Mouse (Mus musculus): ENCODE results near the gene Birc6. TPM values are rescaled to one million over a fixed set of nuclear protein-coding genes. Genes with fewer than 3 reads are reported as not detected.

Gene Birc6
- polyA plus RNA-seq, 1 experiment from 2014 or later = 57.4 TPM

DNA sequence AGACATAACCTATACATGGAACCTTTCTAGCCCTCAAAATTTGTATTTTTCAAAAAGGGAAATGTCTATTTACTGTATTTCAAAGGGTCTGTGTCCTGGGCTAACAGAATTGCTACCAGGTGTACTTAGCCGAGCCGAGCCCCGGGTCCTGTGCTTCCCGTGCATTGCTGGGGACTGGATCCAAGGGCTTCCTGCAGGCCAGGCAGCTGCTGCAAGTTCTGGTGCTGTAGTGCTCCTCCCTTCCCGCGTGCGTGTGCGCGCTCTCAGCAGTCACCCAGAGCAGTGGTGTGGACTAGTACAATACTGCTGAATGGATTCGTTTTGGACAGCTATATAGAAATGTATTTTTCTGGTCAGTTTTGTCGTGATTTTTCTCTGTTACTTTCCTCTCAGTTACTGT is 31.8 kb downstream of the Birc6 start:
- ATAC-seq (no peak), DNase-seq (ENCODE audit: low read depth, low spot score) (no peak)
- no peak for TF ChIP-seq CTCF (IDR thresholded peaks at IDR 0.05)
- ChIA-PET CTCF (no interaction called here), POLR2A (no interaction called here)
- H3K27me3 ChIP-seq = no peaks in the 10 kb centered on the region
- in situ Hi-C loops (cut with MboI; ENCODE audit: low pct_unique_long_range_greater_than_20kb) = no loop called here

DNA sequence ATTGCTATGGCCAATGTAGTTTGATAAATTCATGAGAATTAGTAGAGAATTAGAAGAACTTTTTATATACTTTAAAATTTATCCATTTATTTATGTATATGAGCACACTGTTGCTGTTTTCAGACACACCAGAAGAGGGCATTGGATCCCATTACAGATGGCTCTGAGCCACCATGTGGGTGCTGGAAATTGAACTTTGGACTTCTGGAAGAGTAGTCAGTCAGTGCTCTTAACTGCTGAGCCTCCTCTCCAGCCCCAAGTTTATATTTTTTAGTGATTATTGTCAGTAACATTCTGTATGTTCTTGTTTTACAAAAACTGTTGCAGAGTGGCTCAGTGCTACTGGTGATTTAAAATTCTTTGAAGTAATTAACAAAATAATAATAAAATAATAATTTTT is 36.1 kb downstream of the Birc6 start:
- peak; percentile 24 for TF ChIP-seq CTCF (IDR thresholded peaks at IDR 0.05)
- in situ Hi-C loops (cut with MboI; ENCODE audit: low pct_unique_long_range_greater_than_20kb) = no loop called here
- ChIA-PET CTCF (interaction anchor here (1.1 to 1.4 kb wide), 2 partner anchors 14 to 18 kb away, joined by 3 read pairs; no protein-coding TSS in a partner anchor), POLR2A (interaction anchor here (1.2 kb wide), 1 partner anchor 35 kb away, joined by 7 read pairs; no protein-coding TSS in a partner anchor)
- no peaks in the 10 kb centered on the region for H3K27me3 ChIP-seq
- DNase-seq (ENCODE audit: low read depth, low spot score) (no peak), ATAC-seq (no peak)

DNA sequence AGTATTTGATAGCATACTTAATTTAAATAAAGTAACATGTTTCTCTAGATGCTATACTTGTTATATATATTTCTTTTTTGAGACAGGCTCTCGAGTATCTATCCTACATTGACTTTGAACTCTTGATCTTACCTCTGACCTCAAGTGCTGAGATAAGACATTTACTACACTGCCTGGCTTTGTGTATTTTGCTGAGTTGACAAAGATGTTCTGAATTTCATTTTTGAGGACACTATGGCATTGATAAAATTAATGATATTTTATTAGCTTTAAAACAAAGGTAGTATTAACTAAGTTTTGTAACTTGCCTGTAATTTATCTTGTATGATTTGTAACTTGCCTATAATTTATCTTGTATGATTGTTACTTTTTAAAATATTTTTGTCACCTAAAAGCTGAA is 41.1 kb downstream of the Birc6 start:
- ChIA-PET POLR2A (no interaction called here), CTCF (no interaction called here)
- DNase-seq (ENCODE audit: low read depth, low spot score) = no peak
- no peak for ATAC-seq
- no peaks in the 10 kb centered on the region for H3K27me3 ChIP-seq
- in situ Hi-C loops (cut with MboI; ENCODE audit: low pct_unique_long_range_greater_than_20kb) = no loop called here
- TF ChIP-seq CTCF (IDR thresholded peaks at IDR 0.05) = no peak

DNA sequence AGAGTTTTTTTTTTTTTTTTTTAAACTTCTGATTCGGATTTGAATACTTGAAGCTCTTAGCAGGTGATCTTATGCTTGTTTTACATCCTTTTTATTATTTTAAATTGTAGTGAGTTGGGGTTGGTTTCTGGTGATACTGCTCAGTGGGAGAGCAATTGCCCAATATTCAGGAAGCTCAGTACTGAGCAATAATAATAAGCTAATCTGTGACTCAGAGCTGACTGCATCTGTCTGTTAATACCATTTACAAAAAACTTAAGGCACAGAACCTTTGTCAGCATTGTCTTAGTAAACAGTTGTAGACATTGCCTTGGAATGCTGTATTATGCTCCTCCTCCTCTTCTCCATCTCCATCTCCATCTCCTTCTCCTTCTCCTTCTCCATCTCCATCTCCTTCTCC is 42.5 kb downstream of the Birc6 start:
- TF ChIP-seq CTCF (IDR thresholded peaks at IDR 0.05) = no peak
- ChIA-PET CTCF (no interaction called here), POLR2A (interaction anchor here (1.1 kb wide), 1 partner anchor 14 kb away, joined by 3 read pairs; no protein-coding TSS in a partner anchor)
- DNase-seq (ENCODE audit: low read depth, low spot score) (peak; percentile 38), ATAC-seq (peak; percentile 78)
- in situ Hi-C loops (cut with MboI; ENCODE audit: low pct_unique_long_range_greater_than_20kb) = no loop called here
- no peaks in the 10 kb centered on the region for H3K27me3 ChIP-seq

DNA sequence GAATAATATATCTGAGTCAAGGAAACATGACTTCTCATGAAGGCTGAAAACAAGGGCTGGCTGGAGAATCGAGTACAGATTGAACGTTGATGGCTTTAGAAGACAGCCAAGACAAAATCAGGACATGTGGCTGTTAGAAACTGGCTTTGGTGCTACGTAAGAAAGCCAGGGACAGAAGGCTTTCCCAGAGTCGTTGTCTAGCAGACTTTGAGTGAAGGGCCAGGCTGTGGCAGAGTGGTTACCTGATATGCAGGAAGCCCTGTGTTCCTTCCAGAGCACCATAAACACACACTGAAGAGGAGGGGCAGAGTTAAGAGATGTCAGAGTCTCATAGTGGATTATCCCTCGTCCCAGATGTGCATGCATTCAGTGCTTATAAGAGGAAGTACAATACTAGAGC is 49.1 kb downstream of the Birc6 start:
- no peak for ATAC-seq
- POLR2A ChIA-PET = no interaction called here
- CTCF ChIA-PET = no interaction called here
- no peak for TF ChIP-seq CTCF (IDR thresholded peaks at IDR 0.05)
- in situ Hi-C loops (cut with MboI; ENCODE audit: low pct_unique_long_range_greater_than_20kb) = no loop called here
- DNase-seq (ENCODE audit: low read depth, low spot score) = no peak
- no peaks in the 10 kb centered on the region for H3K27me3 ChIP-seq

DNA sequence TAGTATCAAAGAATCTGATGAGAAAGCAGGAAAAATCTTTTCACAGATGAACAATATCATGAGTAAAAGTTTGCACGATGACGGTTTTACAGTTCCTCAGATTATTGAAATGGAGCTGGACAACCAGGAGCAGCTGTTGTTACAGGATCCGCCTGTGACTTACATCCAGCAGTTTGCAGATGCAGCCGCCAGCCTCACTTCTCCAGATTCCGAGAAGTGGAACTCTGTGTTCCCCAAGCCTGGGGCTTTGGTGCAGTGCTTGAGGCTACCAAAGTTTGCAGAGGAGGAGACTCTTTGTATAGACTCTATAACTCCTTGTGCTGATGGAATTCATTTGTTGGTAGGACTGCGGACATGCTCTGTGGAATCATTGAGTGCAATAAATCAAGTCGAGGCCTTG is 51.5 kb downstream of the Birc6 start:
- ChIA-PET POLR2A (no interaction called here), CTCF (no interaction called here)
- TF ChIP-seq CTCF (IDR thresholded peaks at IDR 0.05) = no peak
- ATAC-seq (no peak), DNase-seq (ENCODE audit: low read depth, low spot score) (no peak)
- H3K27me3 ChIP-seq = no peaks in the 10 kb centered on the region
- in situ Hi-C loops (cut with MboI; ENCODE audit: low pct_unique_long_range_greater_than_20kb) = no loop called here

DNA sequence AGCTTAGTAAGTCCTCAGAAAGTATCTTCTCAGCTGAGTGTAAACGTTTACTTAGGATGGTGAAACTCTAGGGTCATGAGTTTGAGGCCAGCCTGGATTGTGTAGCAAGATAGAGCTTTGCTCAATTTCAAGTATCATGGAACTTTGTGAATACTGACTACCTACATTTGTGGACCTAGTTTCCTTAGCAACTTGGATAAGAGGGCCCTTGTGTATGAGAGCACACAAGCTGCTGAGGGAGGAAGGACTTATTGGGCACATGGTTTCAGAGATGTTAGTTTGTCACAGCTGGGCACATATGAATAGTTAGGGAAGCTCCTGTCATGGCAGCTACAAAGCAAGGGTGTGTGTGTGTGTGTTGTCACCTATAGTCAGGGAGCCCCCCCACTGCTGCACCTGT is 52.6 kb downstream of the Birc6 start:
- ATAC-seq (no peak), DNase-seq (ENCODE audit: low read depth, low spot score) (no peak)
- POLR2A ChIA-PET = no interaction called here
- in situ Hi-C loops (cut with MboI; ENCODE audit: low pct_unique_long_range_greater_than_20kb) = no loop called here
- CTCF ChIA-PET = no interaction called here
- TF ChIP-seq CTCF (IDR thresholded peaks at IDR 0.05) = no peak
- no peaks in the 10 kb centered on the region for H3K27me3 ChIP-seq

DNA sequence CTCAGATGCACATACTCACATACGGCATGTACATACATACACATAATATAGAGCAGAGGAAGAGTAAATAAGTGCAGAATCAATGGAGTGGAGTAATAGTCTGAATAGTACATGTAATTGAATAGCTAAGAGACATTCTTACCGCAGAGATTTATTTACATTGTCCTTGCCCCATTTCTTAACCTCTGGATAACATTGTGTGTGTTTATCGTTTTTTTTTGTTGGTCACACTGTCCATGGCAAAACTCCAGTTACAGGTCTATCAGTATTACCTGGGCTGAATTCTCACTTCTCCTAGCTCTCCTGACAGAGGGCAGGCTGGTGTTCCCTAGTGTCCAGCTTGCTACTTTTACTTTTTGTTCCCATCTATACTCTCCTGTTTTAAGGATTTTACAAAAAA is 58.7 kb downstream of the Birc6 start:
- ChIA-PET POLR2A (interaction anchor here (0.8 kb wide), 1 partner anchor 10 kb away, joined by 4 read pairs; no protein-coding TSS in a partner anchor), CTCF (interaction anchor here (0.9 to 3.3 kb wide), 2 partner anchors 11 to 14 kb away, joined by 3 to 17 read pairs; no protein-coding TSS in a partner anchor)
- TF ChIP-seq CTCF (IDR thresholded peaks at IDR 0.05) = no peak
- in situ Hi-C loops (cut with MboI; ENCODE audit: low pct_unique_long_range_greater_than_20kb) = no loop called here
- DNase-seq (ENCODE audit: low read depth, low spot score) (no peak), ATAC-seq (no peak)
- no peaks in the 10 kb centered on the region for H3K27me3 ChIP-seq

DNA sequence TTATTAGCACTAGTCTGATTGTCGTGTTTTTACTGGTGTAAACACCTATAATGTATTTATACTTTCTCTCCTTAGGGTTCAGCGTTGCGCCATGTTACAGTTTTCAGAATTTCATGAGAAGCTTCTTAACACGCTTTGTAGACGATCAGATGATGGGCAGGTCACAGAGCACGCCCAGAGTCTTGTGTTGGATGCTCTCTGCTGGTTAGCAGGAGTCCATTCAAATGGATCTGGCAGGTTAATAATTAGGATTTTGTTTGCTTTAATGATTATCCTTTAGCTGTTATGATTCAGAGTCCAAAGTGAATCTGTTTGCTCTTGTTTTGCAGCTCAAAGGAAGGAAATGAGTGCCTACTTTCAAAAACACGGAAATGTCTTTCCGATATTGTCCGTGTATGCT is 70.8 kb downstream of the Birc6 start:
- no peak for DNase-seq (ENCODE audit: low read depth, low spot score)
- no peak for ATAC-seq

DNA sequence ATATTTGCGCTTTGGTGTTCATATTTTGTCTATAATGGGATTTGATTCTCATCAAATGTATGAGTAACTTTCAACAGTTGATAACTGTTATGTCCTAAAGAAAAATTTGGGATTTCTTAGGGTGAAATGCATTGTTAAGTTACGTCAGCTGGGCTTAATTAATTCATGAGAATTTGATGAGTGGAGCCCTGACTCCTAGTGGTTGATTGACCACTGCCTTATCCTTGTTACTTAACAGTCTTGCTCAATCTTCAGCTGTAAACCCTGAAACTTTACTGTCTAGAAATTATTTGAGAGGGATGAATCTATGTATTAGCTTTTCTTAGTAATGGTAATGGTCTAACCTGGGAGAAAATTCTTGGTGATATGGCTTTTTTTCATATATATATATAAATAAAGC is 71.3 kb downstream of the Birc6 start:
- in situ Hi-C loops (cut with MboI; ENCODE audit: low pct_unique_long_range_greater_than_20kb) = no loop called here
- POLR2A ChIA-PET = no interaction called here

More for the DNA sequence above, 70.8 kb downstream of the Birc6 start:
- in situ Hi-C loops (cut with MboI; ENCODE audit: low pct_unique_long_range_greater_than_20kb) = no loop called here
- CTCF ChIA-PET = interaction anchor here (4.0 kb wide), 1 partner anchor 13 kb away, joined by 17 read pairs; no protein-coding TSS in a partner anchor
- no peaks in the 10 kb centered on the region for H3K27me3 ChIP-seq
- no peak for TF ChIP-seq CTCF (IDR thresholded peaks at IDR 0.05)
- POLR2A ChIA-PET = no interaction called here

DNA sequence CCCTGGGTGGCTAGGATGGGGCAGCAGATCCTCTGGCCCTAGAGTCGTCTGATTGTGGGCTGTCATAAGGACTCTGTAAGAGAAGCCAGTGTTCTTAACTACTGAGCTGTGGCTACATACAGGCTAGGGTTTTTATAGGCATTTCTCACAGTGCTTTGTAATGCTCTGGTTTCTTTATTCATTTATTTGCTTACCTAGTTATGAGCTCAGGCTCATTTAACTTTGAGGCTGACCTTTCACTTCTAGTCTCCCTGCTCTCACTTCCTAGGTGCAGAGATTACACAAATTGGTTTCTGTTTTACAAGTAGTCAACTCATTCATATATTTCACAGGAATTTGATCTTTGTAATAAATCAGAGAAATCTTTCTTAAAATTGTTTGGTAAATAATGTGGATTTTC is 73.1 kb downstream of the Birc6 start:
- CTCF ChIA-PET = interaction anchor here (1.2 to 1.6 kb wide), 2 partner anchors 19 to 62 kb away, joined by 3 read pairs; no protein-coding TSS in a partner anchor
- TF ChIP-seq CTCF (IDR thresholded peaks at IDR 0.05) = no peak
- in situ Hi-C loops (cut with MboI; ENCODE audit: low pct_unique_long_range_greater_than_20kb) = no loop called here
- no peaks in the 10 kb centered on the region for H3K27me3 ChIP-seq
- DNase-seq (ENCODE audit: low read depth, low spot score) (no peak), ATAC-seq (no peak)
- POLR2A ChIA-PET = no interaction called here

More for the DNA sequence above, 71.3 kb downstream of the Birc6 start:
- H3K27me3 ChIP-seq = no peaks in the 10 kb centered on the region
- no peak for DNase-seq (ENCODE audit: low read depth, low spot score)
- CTCF ChIA-PET = interaction anchor here (4.0 kb wide), 1 partner anchor 13 kb away, joined by 17 read pairs; no protein-coding TSS in a partner anchor
- ATAC-seq = no peak
- TF ChIP-seq CTCF (IDR thresholded peaks at IDR 0.05) = no peak

DNA sequence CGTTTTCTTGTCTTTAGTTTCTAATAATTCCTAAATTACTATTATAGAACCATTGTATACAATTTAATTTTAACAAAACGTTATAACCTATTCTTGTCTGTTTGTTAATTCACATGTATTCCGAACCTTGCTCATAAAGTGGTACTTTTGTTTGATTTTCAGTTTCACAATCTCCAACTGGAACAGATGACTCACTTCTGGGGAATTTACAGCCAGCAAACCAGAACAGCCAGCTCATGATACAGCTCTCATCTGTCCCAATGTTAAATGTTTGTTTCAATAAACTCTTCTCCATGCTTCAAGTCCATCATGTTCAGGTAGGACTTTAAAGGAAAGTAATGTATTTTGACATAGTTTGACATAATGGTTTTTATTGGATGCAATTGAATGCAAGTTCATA is 102.7 kb downstream of the Birc6 start:
- ChIA-PET POLR2A (no interaction called here), CTCF (interaction anchor here (1.4 kb wide), 1 partner anchor 48 kb away, joined by 3 read pairs; no protein-coding TSS in a partner anchor)
- DNase-seq (ENCODE audit: low read depth, low spot score) (peak; percentile 25), ATAC-seq (peak; percentile 82)
- no peaks in the 10 kb centered on the region for H3K27me3 ChIP-seq
- no peak for TF ChIP-seq CTCF (IDR thresholded peaks at IDR 0.05)
- in situ Hi-C loops (cut with MboI; ENCODE audit: low pct_unique_long_range_greater_than_20kb) = no loop called here

All from Patski (cell line).